Mouse (Mus musculus) R1 (cell line): ENCODE measurements around the gene Mfap4.

Experiments used
- DNase-seq: peaks from one replicate; pipeline ENCODE4 v3.0.0-alpha.2; 2018; ENCODE audit warnings: low read depth, low spot score

Gene Mfap4

DNA sequence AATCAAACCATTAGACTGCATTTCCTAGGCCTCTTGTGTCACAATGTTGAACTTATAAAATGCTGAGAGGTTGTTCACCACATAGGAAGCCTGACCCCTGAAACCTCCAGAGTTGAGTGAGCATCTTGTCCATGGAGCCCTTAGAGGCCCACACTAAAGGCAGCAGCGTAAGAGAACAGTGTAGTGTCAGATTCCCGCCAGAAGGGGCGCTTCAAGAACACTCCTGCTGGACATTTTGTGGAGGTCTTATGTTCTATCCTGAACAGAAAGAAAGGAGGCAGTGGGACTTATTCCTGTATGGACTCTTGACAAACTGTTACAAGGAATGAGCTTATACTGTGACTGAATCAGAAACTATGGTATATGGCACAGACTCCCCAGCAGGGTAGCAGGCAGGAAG lies 29.7 kb downstream of the Mfap4 start:
- peak; percentile 88 for DNase-seq

DNA sequence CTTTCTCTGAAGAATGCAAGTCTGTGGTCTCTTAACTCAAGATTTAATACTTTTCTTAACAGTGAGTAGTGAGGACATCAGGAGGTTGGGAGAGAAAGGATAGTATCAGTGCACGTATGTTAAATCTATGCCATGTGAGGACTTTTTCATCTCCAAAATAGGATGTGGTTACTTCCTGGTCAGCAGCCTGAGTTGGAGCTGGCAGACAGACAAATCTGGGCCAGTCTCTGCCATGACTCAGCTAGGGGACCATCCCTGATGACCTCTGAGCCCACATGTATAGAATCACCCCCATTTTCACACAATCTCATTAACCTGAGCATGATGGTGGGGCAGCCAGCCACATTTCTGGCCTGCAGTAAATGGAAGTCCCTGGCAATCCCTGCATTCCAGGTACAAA lies 32.7 kb downstream of the Mfap4 start:
- no peak for DNase-seq

DNA sequence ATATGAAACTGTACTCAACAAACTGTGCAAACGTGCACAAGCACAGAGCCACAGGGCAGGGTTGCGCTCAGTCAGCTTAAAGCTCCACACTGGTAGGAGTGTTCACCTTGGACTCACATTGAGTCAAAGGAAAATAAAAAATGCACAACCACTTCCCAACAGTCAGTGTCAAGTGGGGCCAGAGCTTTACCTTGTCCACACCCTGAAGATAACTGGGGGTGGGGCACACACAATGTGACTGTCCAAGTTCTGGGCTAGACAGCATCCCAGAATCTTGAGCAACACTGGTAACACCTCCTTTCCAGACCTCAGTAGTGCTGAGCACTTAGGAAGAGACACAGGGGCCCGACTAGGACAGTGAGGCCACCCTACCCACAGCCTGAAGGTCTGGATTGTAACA lies 33.6 kb downstream of the Mfap4 start:
- DNase-seq: peak; percentile 72

DNA sequence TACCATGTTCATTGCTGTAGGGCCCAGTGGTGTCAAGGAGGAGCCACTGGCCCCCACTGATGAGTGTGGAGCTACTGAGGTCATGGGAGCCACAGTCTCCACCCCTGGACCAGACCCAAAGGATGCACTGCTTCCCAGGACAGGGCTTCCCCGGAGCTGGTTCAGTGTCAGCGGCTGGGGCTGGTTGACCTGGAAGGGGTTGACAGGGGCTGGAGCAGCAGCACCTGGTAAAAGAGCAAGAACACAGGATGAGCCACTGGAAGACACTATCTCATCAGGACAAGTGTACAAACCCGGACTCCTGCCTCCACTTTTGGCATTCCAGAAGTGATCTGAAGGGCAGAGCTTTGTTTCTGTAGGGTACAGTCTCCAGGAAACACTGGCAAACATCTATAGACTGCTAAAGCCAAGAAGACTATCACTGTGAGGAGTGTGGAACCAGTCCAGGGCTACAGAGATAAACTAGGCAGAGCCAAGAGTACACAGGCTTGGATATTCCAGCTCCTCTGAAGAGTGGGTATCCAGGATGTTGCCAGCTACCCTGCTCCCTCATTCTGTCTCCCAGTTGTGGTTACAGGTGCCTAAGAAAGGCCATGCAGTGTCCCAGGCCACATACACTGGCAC lies 34.4 kb downstream of the Mfap4 start:
- no peak for DNase-seq

DNA sequence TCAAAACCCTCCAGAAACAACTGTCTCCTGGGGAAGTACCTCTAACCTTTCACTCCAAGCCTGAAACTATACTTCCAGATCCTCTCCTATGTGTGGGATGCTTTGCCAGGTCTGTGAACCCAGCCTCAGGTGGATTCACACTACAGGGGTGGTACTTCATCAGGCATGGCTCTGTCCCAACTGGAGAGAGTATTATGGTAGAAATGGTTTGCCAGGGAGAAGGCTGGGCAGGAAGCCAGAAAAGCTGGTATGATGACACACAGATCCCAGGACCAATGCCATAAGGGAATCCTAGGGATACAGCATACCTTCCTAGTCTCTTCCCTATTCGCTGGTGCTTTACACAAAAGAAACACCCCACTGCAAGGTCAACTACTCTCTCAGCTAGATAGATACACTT lies 41.6 kb downstream of the Mfap4 start:
- DNase-seq: peak; percentile 31

DNA sequence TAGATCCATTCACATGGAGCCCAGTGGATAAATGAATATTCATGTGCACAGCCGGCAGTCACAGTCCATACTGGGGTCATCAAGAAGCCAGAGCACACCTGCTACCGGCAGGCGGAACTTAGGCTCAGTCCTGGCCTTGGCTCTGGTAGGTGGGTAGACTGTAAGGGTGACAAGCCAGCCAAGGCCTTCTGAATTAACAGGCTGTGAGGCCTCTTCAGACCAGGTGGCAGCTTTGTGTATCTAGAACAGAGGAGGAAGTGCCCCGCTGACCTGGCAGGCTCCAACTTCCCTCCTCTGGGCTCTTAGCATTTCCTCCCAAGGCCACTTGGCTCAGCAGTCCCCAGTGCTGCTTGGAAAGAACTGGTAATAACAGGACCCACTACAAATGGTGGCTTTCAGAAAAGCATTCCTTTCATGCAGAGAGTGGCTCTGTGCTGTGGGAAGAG lies 44.1 kb downstream of the Mfap4 start:
- DNase-seq: peak; percentile 99

DNA sequence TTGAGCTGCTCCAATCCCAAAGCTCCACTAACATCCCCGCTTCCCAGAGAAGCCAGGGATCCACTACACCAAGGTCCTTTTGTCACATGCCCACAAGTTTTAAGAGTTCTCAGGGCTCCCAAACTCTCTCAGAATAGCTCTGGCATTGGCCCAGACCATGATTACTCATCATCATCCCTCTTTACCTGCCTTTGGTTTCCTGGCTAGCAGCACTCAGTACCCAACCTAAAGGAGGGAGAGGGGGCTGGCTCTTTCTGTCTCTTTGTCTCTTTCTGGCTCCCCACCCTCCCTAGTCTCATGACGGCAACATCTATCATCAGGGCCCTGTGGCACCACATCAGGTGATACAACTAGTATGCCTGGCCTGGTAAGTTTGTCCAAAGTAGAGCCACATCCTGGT lies 47.6 kb downstream of the Mfap4 start:
- DNase-seq: no peak

DNA sequence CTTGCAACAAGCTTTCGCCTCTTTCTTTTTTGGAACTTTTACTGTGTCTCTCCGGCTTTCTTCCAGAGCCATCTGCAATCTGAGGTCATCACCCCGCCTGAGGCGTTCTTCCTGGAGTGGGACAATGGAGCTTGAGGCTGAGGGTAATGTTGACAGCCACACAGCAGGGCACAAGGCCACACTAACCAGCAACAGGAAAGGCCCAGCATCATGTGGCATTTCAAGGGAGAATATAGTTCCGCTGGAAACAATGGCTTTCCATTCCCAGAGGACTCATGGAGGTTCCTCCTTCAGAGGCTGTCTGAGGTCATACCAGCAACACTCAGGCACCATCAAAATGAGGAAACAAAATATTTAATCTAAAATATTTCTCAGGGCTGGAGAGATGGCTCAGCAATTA lies 48.3 kb downstream of the Mfap4 start:
- peak; percentile 88 for DNase-seq

DNA sequence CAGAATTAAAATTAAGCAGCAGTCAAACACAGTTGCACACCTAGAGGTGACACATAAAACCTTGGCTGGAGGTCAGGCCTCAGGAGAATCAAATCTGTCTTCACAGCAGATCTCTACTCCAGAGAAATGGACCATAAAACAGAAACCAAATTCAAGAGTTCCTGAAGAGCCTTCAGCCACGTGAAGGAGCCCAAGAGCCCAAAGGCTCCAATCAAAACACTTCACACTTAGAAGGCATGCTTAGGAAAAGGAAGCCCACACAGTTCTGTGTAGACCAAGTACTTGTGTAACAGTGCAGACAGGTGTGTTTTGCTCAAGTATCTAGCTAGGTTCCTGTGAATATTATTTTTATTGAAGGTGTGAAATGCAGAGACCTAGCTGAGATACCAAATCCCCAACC lies 50.3 kb downstream of the Mfap4 start:
- DNase-seq: no peak

DNA sequence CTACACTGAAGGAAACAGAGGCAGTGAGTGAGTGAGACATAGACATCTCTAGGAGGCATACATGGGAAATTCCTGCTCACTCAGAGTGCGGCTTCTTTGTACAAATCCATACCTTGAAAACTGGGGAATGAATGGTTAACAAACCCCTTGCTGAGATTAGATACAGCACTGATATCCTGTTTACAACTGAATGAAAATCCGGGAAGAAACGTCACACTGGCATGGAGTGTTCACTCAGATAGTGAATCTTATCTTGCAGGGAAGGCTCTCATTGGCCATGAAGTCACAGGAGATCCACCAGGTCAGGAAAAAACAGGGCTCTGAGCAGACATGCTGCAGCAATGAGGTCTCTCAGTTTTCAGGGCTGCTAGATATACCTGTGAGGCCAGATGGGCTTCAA lies 51.7 kb downstream of the Mfap4 start:
- no peak for DNase-seq

DNA sequence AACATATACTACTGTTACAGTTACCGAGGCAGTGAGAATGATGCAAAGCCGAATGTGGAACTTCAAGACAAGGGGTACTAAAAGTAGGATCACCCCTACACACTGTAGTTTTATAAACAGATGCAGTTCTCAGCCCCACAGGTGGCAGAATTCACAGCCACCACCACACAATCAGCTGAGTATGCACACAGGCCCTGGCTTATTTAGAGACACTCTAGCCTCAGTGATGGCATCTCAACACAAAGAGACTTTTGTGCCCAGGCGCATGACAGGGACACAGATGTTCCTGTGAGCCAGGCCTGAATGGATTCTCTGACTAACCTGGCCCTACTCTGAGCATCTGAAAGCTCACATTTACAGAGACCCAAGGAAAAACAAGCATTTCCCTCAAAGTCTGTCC lies 52.1 kb downstream of the Mfap4 start:
- no peak for DNase-seq
